Mouse (Mus musculus) MEL (cell line): ENCODE results near the gene Engase.

Experiments used
- CHD2 ChIP-seq: IDR thresholded peaks from 2 replicates; pipeline ENCODE4 v1.6.1; 2011; ENCODE audit warnings: low read length, improper control_type of control experiment
- CTCF ChIP-seq, 3 experiments: IDR thresholded peaks in 2 of 3; conservative IDR thresholded peaks in 1 of 3; 2 replicates each; pipeline ENCODE4 v1.5.1; 2011 to 2012; ENCODE audit warnings: low read length in 3 of 3, low read depth in 2 of 3, mild to moderate bottlenecking in 2 of 3, improper control_type of control experiment in 1 of 3, inconsistent platforms in 1 of 3, mixed read lengths in 1 of 3, moderate library complexity in 1 of 3; ENCODE audit not compliant: control insufficient read depth in 1 of 3, insufficient read depth in 1 of 3, poor library complexity in 1 of 3, severe bottlenecking in 1 of 3
- E2F4 ChIP-seq: IDR thresholded peaks from 2 replicates; pipeline ENCODE4 v1.6.1; 2011; ENCODE audit warnings: low read depth, low read length, improper control_type of control experiment, borderline replicate concordance
- MAFK ChIP-seq: IDR thresholded peaks from 2 replicates; pipeline ENCODE4 v1.6.1; 2011; ENCODE audit warnings: low read depth, mild to moderate bottlenecking, low read length, improper control_type of control experiment, borderline replicate concordance
- MAX ChIP-seq: IDR thresholded peaks from 2 replicates; pipeline ENCODE4 v1.6.1; 2011; ENCODE audit warnings: low read length, improper control_type of control experiment
- POLR2A ChIP-seq, 2 experiments: IDR thresholded peaks; 2 replicates each; pipeline ENCODE4 v1.6.1; 2011 to 2012; ENCODE audit warnings: low read length in 2 of 2, mild to moderate bottlenecking in 2 of 2, control low read depth in 1 of 2, improper control_type of control experiment in 1 of 2, low read depth in 1 of 2, moderate library complexity in 1 of 2; ENCODE audit not compliant: control insufficient read depth in 1 of 2, insufficient read depth in 1 of 2, poor library complexity in 1 of 2
- POLR2AphosphoS2 ChIP-seq: IDR thresholded peaks from 2 replicates; pipeline ENCODE4 v1.6.1; 2011; ENCODE audit warnings: low read length, improper control_type of control experiment
- RAD21 ChIP-seq: IDR thresholded peaks from 2 replicates; pipeline ENCODE4 v1.6.1; 2011; ENCODE audit warnings: mild to moderate bottlenecking, low read depth, low read length, improper control_type of control experiment
- TBP ChIP-seq: IDR thresholded peaks from 2 replicates; pipeline ENCODE4 v1.8.0; 2011; ENCODE audit warnings: low read depth, low read length, improper control_type of control experiment
- TCF12 ChIP-seq: IDR thresholded peaks from 2 replicates; pipeline ENCODE4 v1.6.1; 2014; ENCODE audit warnings: low read depth, mild to moderate bottlenecking, inconsistent platforms, low read length, improper control_type of control experiment, moderate library complexity
- ZKSCAN1 ChIP-seq: IDR thresholded peaks from 2 replicates; pipeline ENCODE4 v1.6.1; 2012; ENCODE audit warnings: low read depth, mild to moderate bottlenecking, inconsistent platforms, low read length, improper control_type of control experiment, moderate library complexity
- ZNF384 ChIP-seq: IDR thresholded peaks from 2 replicates; pipeline ENCODE4 v1.6.1; 2012; ENCODE audit warnings: low read depth, mild to moderate bottlenecking, inconsistent platforms, low read length, improper control_type of control experiment

GRCm38 (mm10) chr11:118481751-118482150 lies 5.1 kb downstream of the Engase start:
- TF ChIP-seq E2F4 = no peak
- TF ChIP-seq ZKSCAN1 = no peak
- no peak for TF ChIP-seq MAFK
- TF ChIP-seq CHD2 = no peak
- no peak for TF ChIP-seq ZNF384
- TF ChIP-seq CTCF (IDR thresholded peaks at IDR 0.05 in 2 of 3, conservative IDR thresholded peaks at IDR 0.05 in 1 of 3; ENCODE audit: control insufficient read depth in 1 of 3, insufficient read depth in 1 of 3, low read depth in 2 of 3, low read length in 3 of 3, poor library complexity in 1 of 3, severe bottlenecking in 1 of 3) = no peak
- TF ChIP-seq RAD21 = no peak
- no peak for TF ChIP-seq TBP
- TF ChIP-seq TCF12 = no peak
- no peak for TF ChIP-seq POLR2A (IDR thresholded peaks at IDR 0.05; ENCODE audit: control insufficient read depth in 1 of 2, insufficient read depth in 1 of 2, low read depth in 1 of 2, low read length in 2 of 2, poor library complexity in 1 of 2)
- TF ChIP-seq MAX = no peak
- no peak for TF ChIP-seq POLR2AphosphoS2
